Mouse (Mus musculus): Measurements from ENCODE around the gene Tmem270.

GRCm38 (mm10) chr5:134873034-134873433, 33.5 kb downstream of the Tmem270 start:
- TF ChIP-seq CTCF (IDR thresholded peaks at IDR 0.05; ENCODE audit: low read depth, low read length) (no peak), POLR2A (IDR thresholded peaks at IDR 0.05; ENCODE audit: extremely low read depth, insufficient read depth, low read length) (no peak)
